Mouse (Mus musculus): ENCODE results near the gene Vash1. TPM values are rescaled to one million over a fixed set of nuclear protein-coding genes. Genes with fewer than 3 reads are reported as not detected.

Vash1 gene
- total and polyA plus RNA-seq, 3 experiments = 1.1 to 2.7 (median 2.2) TPM

DNA sequence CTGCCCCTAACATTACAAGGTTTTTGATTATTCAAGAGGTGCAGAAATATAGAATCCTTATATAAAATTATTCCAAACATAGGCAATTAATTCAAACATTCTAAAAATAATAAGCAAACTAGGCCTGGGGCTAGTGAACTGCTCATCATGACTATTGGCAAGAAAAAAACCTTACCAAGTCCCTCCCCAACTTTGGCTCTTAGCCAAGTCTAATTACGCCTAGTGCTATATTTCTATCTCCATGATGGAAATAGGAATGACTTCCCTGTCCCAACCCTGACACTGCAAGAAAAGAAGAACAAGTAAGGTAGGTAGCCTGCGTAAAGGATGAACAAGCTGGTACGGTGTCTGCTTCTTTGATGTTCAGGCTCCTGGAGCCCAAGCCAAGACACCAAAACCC, 24.2 kb downstream of the Vash1 start:
- TF ChIP-seq GABPA (IDR thresholded peaks at IDR 0.05; ENCODE audit: insufficient replicate concordance, low read depth, low read length) (no peak), CHD1 (IDR thresholded peaks at IDR 0.05; ENCODE audit: low read depth, low read length) (no peak), CTCF (conservative IDR thresholded peaks at IDR 0.05 in 1 of 2, IDR thresholded peaks at IDR 0.05 in 1 of 2; ENCODE audit: low read depth in 2 of 2, low read length in 2 of 2) (no peak), EP300 (IDR thresholded peaks at IDR 0.05; ENCODE audit: low read length) (no peak), MXI1 (IDR thresholded peaks at IDR 0.05; ENCODE audit: low read depth, low read length) (no peak), ZNF384 (IDR thresholded peaks at IDR 0.05; ENCODE audit: low read depth, low read length) (no peak), USF2 (conservative IDR thresholded peaks at IDR 0.05; ENCODE audit: low read depth, low read length) (no peak)
- H3K79me2 ChIP-seq (replicated peaks; ENCODE audit: control insufficient read depth, extremely low read depth, insufficient read depth, poor library complexity, severe bottlenecking) = no peaks in the 10 kb centered on the region
- H3K4me2 ChIP-seq (ENCODE audit: insufficient read depth, low read depth, poor library complexity, severe bottlenecking) = no peak overlapping the region
- H3K4me1 ChIP-seq (ENCODE audit: control insufficient read depth in 1 of 2, insufficient read depth in 2 of 2) = peaks cover 0 to 10% of the 10 kb centered on the region in 2 experiments; a peak in 2 of 4 replicates
- no peak overlapping the region for H3K27ac ChIP-seq (ENCODE audit: insufficient read depth, low read depth)
- in situ Hi-C loops (cut with MboI; ENCODE audit: low pct_ligation_motif_present, low pct_unique_long_range_greater_than_20kb, low sequenced_read_pairs) = no loop called here
- peaks cover 1% of the 10 kb centered on the region for H3K9me3 ChIP-seq (replicated peaks; ENCODE audit: low read length)
- H3K4me3 ChIP-seq (replicated peaks in 1 of 3; ENCODE audit: low read depth in 2 of 3, low read length in 2 of 3, poor library complexity in 1 of 3) = no peak overlapping the region
- H3K27me3 ChIP-seq (replicated peaks) = no peaks in the 10 kb centered on the region
- H3K9ac ChIP-seq (ENCODE audit: insufficient read depth, low read depth) = no peak overlapping the region
- dilution Hi-C loops (cut with MboI; ENCODE audit: extremely low pct_ligation_motif_present, extremely low pct_unique_long_range_greater_than_20kb, low sequenced_read_pairs) = no loop called here
- H3K36me3 ChIP-seq (replicated peaks in 1 of 2; ENCODE audit: control insufficient read depth in 1 of 2, insufficient read depth in 1 of 2, low read length in 1 of 2) = peaks cover 0 to 39% of the 10 kb centered on the region in 2 experiments
- no peak for DNase-seq (ENCODE audit: extremely low read depth)

DNA sequence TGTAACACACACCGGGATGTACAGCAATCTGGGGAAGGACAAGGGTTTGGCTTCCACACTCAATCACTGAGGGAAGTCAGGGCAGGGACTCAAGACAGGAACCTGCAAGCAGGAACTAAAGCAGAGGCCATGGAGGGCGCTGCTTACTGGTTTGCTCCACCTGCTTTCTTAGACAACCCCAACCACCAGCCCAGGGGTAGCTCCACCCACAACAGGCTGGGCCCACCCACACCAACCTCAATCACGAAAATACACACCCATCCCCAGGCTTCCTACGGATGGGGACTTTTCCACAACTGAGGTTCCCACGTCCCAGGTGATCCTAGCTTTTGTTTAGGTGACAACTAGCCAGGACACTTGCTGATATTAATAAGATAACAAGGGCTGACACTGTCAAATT, 27.3 kb downstream of the Vash1 start:
- H3K36me3 ChIP-seq (replicated peaks in 1 of 2; ENCODE audit: control insufficient read depth in 1 of 2, insufficient read depth in 1 of 2, low read length in 1 of 2) = peaks cover 0 to 38% of the 10 kb centered on the region in 2 experiments
- TF ChIP-seq JUN (IDR thresholded peaks at IDR 0.05; ENCODE audit: insufficient read depth, low read depth, low read length) = no peak
- no peak for TF ChIP-seq IRF4 (IDR thresholded peaks at IDR 0.05; ENCODE audit: low read depth, low read length)
- no peak for TF ChIP-seq RAD21 (IDR thresholded peaks at IDR 0.05; ENCODE audit: low read depth, low read length)
- TF ChIP-seq TBP (conservative IDR thresholded peaks at IDR 0.05; ENCODE audit: low read depth, low read length) = no peak
- TF ChIP-seq HCFC1 (IDR thresholded peaks at IDR 0.05; ENCODE audit: low read depth, low read length) = no peak
- TF ChIP-seq MYC (IDR thresholded peaks at IDR 0.05; ENCODE audit: low read depth, low read length) = no peak
- TF ChIP-seq MXI1 (IDR thresholded peaks at IDR 0.05; ENCODE audit: low read depth, low read length) = no peak
- TF ChIP-seq EP300 (IDR thresholded peaks at IDR 0.05; ENCODE audit: low read length) = no peak
- no peak for TF ChIP-seq GABPA (IDR thresholded peaks at IDR 0.05; ENCODE audit: insufficient replicate concordance, low read depth, low read length)
- no peak for TF ChIP-seq USF2 (conservative IDR thresholded peaks at IDR 0.05; ENCODE audit: low read depth, low read length)
- no peak for TF ChIP-seq ZMIZ1 (IDR thresholded peaks at IDR 0.05; ENCODE audit: low read depth, low read length)
- no peak for TF ChIP-seq NRF1 (IDR thresholded peaks at IDR 0.05; ENCODE audit: low read depth, low read length)
- no peak for TF ChIP-seq CHD1 (IDR thresholded peaks at IDR 0.05; ENCODE audit: low read depth, low read length)
- no peaks in the 10 kb centered on the region for H3K9me3 ChIP-seq (replicated peaks; ENCODE audit: low read length)
- no peaks in the 10 kb centered on the region for H3K27me3 ChIP-seq (replicated peaks)
- H3K27ac ChIP-seq (ENCODE audit: insufficient read depth, low read depth) = no peak overlapping the region
- in situ Hi-C loops (cut with MboI; ENCODE audit: low pct_ligation_motif_present, low pct_unique_long_range_greater_than_20kb, low sequenced_read_pairs) = no loop called here
- no peak for DNase-seq (ENCODE audit: extremely low read depth)
- no peak overlapping the region for H3K4me2 ChIP-seq (ENCODE audit: insufficient read depth, low read depth, poor library complexity, severe bottlenecking)
- H3K4me1 ChIP-seq (ENCODE audit: control insufficient read depth in 1 of 2, insufficient read depth in 2 of 2) = peaks cover 0 to 10% of the 10 kb centered on the region in 2 experiments; a peak in 2 of 4 replicates
- no peaks in the 10 kb centered on the region for H3K79me2 ChIP-seq (replicated peaks; ENCODE audit: control insufficient read depth, extremely low read depth, insufficient read depth, poor library complexity, severe bottlenecking)
- dilution Hi-C loops (cut with MboI; ENCODE audit: extremely low pct_ligation_motif_present, extremely low pct_unique_long_range_greater_than_20kb, low sequenced_read_pairs) = no loop called here
- no peak overlapping the region for H3K9ac ChIP-seq (ENCODE audit: insufficient read depth, low read depth)
- H3K4me3 ChIP-seq (replicated peaks in 1 of 3; ENCODE audit: low read depth in 2 of 3, low read length in 2 of 3, poor library complexity in 1 of 3) = no peak overlapping the region
